Mouse (Mus musculus): ENCODE measurements at regions not wholly inside any gene's neighbourhood (a gene's known extent, or its start where the extent isn't known, plus 50 kb on each side); places are given as distances from the start of the nearest gene placed in this dataset.

GRCm38 (mm10) chr12:56234571-56234970 is 111.1 kb downstream of the Mbip start:
- TF ChIP-seq CTCF (IDR thresholded peaks at IDR 0.05; ENCODE audit: borderline replicate concordance, extremely low read depth, insufficient read depth, insufficient read length) (no peak), POLR2A (IDR thresholded peaks at IDR 0.05; ENCODE audit: borderline replicate concordance, extremely low read depth, insufficient read depth, insufficient read length, poor library complexity, severe bottlenecking) (no peak)
